Mouse (Mus musculus): ENCODE results near the gene Trib2.

Gene Trib2

DNA sequence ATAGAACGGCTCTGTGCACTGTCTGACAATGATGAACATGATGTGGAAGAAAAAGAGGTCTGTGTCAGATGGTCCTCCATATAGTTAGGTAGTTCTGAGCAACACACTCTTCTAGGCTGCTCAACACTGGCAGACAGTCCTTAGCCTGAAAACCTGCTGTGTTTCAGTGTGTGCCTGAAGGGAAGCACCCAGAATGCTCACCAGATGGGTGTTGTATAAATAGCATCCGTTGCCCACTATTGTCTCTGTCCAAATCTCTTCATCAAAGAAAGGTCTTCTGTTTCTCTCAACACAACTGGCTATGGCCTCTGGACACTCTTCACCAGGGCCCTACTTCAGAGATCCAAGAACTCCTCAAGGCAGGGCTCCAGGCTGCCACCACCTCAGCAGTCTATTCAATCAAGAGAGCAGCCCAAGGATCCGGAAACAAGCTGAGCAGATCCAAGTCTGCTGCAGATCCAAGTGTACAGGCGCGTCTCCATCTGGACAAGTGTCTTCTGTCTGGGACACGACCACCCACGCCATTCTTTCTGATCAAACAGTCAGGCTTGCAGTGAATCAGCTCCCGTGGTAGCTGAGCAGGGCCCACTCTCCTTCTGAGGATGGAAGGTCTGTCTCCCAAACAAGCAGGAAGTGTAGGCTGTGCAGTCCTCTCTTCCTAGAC lies 55.1 kb downstream of the Trib2 start:
- no peak for DNase-seq (ENCODE audit: low spot score)

DNA sequence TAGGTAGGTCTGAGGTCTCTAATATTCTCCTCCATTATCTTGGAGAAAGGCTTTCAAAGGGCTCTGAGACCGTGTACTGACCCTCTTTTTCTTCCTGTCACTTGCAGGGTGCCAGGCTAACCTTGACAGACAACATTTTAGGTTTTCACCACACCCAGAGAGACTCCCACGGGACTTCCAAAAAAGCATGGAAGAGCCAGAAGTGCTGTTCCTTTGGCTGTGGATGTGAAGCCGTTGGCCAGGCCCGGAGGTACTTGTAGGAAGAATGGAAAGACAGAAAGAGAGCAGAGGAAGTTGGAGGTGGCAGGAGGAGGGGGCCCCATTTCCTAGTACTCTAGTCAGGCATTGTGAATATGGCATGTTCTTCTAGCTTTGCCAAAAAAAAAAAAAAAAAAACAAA lies 56.0 kb downstream of the Trib2 start:
- no peak for DNase-seq (ENCODE audit: low spot score)

DNA sequence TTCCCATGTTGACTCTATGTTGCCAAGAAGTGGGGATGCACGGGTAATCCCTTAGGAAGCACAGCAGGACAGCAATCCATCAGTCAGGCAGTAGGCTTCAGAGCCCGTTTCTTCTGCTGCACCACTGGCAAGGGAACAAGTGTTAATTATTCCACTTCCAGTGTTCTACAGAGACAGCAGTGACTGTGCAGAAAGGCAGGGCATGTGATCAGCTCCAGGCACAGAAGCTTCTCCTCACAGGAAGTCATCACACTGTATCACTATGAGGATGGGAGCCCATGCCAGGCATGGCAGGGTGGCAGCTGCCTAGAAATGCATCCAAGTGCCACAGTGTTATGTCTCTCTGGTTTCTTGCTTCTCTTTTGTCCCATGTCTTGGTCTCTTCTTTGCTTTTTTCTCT lies 57.9 kb downstream of the Trib2 start:
- no peak for DNase-seq (ENCODE audit: low spot score)

DNA sequence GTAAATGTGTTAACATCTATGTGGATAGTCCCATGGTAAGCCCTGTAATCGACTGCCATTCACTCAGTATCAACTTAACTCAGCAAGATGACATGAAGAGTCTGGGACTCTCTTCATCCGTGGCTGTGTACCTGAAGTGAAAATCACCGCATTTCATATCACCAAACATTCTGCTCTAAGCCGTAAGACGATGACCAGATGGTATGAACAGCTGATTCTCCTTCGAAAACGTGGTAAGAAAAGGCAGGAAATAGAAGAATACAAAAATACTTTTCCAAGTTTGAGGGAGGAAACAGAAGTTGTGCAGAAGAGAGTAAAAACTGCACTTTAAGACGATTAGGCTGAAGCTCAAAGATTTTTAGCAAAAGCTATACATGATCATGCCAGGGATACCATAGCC lies 59.4 kb downstream of the Trib2 start:
- no peak for DNase-seq (ENCODE audit: low spot score)

DNA sequence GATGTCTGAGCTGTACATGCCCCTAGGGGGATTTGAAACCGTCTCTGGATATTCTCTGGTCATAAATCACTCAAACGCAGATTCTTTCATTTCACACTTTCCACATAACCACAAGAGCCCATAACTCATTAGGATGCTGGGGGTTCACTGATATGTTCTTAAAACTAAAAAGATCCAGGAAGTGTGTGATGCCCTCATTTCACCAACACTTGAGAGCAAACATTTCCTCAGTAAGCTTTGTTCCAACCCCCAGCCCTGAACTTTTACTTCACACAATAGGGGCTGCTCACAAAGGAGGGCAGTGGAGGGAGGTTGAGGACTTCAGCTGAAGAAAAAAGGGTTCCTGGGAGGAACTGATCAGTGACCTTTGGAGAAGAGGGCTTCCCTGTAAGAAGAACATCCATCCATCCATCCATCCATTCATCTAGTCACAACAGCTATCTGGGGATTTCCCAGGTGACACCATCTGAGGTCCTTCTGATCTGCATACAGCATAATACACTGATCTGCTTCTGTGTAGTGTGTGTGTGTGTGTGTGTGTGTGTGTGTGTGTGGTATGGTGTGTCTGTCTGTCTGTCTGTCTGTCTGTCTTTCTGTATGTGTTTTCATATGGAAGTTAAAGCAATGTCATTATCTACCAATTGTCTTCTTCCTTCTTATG lies 61.6 kb downstream of the Trib2 start:
- no peak for DNase-seq (ENCODE audit: low spot score)

DNA sequence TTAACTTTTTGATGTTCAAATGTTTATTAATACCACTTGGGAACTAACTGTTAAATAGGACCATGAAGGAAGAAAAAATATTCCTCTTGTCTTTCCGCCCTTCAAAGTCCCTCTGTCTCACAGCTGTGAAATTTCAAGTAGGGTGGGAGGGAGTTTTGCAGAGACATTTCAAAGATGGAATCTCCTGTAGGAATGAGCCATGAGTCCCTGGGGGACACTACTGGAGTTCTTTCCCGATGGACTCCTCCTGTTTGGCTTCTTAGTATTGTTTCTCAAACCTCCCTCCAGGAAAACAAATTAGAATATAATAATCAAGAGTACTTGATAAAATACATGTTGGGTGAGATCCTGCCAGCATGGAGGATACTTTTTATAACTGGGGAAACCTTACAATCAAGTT lies 62.1 kb downstream of the Trib2 start:
- no peak for DNase-seq (ENCODE audit: low spot score)

DNA sequence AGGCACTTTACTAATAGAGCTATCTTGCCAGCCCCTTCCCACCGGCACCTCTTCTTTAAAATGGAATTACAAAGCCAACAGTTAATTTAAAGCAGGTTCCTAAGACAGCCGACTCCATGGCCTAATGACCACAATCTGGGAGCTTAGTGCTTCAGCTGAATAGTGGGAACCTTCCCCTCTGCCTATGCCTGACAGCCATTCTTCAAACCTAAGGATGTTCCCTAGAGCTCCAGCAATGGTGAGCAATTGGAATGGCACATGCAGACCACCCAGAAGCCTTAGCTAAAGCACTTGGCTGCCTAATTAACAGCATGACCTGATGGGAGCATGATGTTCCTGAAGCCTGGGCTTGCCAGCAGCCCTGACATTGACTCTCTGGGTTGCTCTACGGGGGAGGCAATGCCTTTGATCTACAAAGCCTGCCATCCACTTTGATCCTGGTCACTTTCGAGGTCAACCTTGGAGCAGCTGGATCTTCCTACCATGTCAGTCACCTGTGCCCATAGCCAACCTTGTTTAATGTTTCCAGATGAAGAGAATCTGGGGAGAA lies 67.0 kb downstream of the Trib2 start:
- no peak for DNase-seq (ENCODE audit: low spot score)

DNA sequence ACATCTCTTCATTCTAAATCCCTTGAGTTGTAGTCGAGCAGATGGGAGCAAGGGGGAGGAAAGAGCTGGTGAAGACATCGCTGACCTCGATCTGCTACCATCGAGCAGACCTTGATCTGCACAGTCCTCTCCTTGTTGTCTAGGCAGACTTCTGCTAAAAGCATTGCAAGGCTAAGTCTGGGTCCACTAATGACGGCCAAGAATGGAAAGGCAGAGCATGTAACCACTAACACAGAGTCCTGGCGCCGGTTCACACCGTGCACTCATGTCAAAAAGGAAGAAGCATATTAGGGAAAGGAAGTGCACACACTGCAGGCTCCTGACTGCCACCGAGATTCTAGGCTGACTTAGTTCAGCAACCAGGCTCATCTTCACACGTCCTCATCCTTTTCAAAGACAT lies 71.0 kb downstream of the Trib2 start:
- no peak for DNase-seq (ENCODE audit: low spot score)
